Mouse (Mus musculus) thymus, postnatal 0 days (tissue): Measurements from ENCODE around the gene Slc22a23. TPM values are rescaled to one million over a fixed set of nuclear protein-coding genes. Genes with fewer than 3 reads are reported as not detected.

Experiments
- DNase-seq: peaks from one replicate; pipeline ENCODE4 v3.0.0-alpha.2; 2015; ENCODE audit warnings: low spot score
- polyA plus RNA-seq: library from polyadenylated mRNA; unstranded; fragments of >200 nt; fragmentation: Nextera tagmentation; extraction: Ambion mirVana; gene quantifications from 2 replicates; pipeline ENCODE4 v1.2.1, GENCODE M21; 2015

Gene Slc22a23
- polyA plus RNA-seq, 1 experiment from 2014 or later: 2.8 TPM

DNA sequence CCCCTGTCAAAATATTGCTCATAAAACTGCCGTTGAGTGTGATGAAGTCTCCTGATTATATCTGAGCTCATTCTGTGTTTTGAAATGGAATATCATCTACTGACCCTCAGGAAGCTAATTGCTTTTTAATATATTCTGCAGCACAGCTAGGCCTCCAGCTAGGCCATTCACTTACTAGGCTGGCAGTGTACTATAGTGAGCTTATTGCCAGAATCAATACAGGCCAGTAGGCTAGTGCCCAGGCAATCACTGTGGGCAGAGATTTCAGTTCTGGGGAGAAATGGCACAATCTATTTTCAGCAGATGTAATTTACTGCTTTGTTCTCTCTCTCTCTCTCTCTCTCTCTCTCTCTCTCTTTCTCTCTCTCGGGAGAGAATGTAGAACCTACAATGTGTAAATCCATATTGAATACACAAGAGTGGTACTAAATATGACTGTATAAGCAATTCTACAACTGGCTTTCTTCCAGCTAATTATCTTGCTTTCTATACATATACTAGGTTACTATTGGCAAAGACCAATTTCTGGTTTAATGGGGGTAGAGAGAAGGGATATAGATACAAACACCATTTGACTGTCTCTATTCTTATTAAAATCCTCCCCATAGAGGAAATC is 75.5 kb downstream of the Slc22a23 start:
- DNase-seq: no peak

DNA sequence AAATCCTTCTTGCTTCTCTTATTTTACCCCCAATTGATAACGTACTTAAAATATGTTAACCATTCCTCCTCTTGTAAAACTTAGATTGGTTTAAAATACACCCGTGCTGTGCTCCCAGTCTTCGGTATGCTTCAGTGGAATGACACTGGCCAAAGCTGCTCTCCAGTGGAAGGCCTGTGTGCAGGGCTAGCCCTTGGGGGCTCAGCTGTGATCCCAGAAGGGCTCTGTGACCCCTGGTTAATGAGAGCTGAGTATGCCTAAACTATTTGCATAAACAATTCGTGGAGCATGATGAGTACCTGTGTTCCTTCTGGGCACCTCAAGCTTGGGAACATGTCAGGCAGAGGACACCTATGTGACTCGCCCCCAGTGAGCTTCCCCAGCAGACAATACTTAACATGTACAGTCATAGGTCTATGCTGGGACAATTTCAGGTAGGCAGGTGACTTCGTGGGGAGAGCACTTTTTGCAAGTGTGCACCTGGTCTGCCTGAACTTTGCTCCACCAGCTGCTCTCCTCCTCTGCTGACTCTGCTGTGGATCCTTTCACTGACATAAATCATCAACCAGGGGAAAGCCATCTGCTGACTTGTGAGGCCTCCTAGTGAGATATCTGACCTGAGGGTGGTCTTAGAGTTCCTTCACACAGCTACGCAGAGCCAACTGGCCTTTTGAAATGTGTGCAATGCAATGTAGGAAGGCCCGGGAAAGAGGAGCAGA is 77.9 kb downstream of the Slc22a23 start:
- DNase-seq: no peak

DNA sequence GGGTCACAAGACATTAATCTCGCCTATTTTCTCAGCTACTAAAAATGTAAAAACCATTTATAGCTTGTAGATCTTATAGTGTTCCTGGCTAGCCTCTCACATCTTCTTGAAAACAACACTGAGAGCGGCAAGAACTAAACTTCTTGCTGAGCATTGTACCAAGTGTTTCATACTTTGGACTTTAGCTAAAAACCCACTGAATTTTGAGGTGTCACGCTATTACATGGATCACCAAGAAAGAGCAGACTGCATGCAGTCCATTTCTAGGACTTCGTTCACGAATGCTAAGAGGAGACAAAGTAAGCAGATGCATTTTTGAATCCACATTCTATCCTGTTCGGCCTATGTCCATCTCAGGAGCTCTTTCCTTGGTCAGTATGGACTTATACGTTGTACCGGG is 78.9 kb downstream of the Slc22a23 start:
- no peak for DNase-seq

DNA sequence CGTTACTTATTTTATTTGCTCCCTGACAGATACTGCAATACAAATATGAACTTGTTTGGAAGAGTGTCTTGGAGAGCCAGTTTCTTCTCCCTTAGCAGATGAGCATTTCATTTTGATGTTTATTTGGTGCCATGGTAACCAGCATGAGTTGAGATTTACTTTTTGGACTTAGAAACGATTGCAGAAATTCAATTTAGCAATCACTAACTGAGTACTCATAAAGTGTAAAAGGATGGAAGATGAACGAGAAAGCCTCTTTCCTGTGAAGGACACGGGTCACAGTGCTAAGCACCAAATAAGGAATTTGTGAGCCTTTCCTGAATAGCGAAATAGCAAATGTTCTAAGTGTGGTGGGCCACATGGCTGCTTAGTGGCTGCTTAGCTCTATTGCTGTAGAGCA is 79.4 kb downstream of the Slc22a23 start:
- no peak for DNase-seq

DNA sequence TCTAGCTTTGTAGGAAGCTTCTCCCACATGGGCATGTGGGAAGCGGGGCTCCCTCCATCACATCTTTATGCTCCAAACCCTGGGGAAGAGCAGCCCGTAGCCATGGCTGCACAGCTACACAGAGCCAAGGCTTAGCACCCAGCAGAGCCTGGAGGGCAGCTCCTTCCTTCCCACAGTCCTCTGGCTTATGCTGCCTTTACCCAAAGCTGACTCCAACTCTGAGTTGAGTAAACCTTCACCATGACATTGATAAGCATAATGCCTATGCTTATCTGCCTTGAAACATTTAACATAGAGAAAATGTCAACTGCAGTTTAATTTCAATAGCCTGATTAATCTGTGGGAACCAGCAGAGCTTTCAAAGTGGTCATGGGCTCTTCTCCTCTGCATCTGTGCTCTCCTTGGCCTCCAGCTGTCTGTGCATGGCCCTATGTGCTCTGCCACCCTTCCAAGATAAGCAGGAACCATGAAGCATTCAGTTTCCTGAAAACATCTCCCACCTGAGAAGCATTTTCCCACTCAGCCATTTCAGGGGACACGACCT is 79.9 kb downstream of the Slc22a23 start:
- no peak for DNase-seq

DNA sequence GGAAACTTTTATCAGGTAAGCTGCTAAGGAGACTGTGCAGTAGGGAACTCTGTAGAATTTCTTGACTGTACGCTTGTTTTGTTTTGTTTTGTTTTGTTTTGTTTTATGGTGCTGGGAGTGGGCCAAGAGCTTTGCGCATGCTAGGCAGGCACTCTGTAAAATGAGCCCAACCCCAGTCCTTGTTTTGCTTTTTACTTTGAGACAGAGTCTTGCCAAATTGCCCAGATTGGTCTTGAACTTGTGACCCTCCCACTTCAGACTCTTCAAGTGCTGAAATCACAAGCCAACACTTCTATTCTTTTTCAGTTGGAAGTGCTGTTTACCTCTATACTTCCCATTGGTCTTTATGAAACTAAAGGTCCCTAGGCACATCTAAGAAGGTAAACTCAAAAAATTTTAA is 80.5 kb downstream of the Slc22a23 start:
- DNase-seq: no peak

DNA sequence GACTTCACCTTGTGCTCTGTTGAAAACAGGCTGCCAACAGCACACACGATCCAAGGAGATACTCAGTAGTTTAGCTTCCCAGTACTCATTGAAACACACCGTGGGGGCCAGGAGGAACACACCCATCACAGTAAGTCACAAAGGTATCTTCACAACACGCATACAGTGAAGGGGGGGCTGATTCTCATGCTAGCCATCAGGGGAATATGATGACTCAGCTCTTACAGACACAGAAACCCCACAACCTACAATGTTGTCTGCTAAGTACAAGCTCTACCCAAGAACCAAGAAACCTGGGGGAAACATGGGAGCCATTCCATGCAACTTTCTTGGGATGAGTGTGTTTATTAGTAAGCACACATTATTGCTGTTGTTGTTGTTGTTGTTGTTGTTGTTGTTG is 86.2 kb downstream of the Slc22a23 start:
- no peak for DNase-seq

DNA sequence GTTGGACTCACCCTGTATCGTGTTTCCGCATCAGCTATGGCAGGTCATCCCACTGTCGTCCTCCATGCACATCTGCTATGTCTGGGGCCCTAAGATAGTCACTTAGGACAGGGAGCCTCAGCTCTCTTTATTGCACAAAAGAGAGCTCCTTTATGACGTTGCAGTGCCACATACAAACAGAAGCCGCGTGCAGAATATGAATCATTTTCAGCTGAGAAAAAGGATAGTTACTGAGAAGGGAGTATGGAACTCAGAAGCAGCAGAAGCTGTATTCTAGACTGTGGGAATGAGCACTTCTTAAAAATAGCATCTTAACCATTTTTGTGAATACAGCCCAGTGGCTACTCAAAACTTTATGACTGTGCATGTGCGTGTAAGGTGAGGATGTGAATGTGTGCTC is 87.8 kb downstream of the Slc22a23 start:
- DNase-seq: no peak

DNA sequence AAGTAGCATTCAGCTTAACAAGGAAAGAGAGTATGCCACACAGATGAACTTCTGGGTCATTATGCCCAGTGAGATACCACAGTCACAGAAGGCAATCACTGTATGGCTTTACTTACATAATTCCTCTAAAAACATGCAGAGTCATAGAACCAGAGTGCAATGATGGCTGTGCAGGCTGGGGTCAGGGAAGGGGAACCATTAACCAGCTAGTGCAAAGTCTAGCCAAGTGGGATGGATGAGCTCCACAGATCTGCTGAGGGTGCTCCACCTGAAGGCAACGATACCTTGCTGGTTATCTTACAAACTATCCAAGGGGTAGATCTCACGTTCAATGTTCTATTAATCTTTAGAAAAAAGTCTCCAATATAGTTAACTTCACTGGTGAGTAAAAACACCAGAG is 88.3 kb downstream of the Slc22a23 start:
- DNase-seq: no peak

DNA sequence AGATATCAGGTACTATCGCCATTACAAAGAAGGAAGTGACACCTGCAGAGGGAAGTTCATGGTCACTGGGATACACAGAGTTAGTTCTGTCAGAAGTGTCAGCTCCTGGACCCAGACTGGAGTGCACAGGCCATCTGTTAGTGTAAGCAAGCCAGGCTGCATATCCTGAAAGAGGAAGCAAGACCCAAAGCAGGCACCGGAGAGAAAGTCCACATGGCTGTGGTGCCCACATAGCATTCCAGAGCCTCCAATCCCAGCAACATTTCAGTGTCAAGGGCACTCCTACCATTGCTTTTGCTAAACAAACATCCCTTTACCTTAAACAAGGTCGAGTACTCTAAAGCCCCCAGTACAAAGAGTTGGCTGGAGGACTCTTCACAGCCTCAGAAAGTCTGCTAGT is 89.7 kb downstream of the Slc22a23 start:
- no peak for DNase-seq

DNA sequence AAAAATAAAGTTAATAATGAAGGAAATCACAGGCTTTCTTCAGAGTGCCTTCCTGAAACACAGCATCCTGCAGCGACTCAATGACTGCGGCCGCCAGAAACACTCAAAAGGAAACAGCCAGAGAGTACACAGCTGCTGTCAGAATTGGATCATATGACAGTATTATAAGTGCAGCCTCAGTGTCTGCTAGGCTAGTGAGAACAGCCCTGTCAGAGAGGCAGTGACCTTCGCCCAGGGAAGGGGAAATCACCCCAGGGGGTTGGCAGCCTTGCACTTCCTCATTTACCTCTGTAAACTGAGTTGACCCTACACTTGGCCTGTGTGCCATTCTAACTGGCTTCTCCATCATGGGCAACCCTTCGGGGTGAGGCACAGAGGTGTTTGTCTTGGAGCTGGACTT is 90.3 kb downstream of the Slc22a23 start:
- no peak for DNase-seq

DNA sequence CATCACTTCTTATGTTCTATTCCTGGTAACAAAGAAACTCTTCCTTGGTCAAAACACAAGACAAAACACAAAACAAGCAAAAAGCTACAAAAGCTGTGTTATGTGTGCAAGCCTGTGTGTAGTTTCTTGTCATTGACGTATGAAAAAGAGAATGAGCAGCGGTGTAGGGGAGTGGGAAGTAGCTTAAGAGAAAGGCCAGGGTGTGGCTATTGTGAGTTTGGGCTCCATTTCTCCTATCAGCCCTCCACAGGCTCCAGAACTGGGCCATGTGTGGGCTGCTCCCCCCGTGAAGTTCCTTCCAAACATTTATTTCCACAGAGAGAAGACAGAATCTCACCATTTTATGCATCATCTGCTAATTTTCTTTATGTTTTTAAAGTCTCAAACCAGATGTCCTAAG is 91.2 kb downstream of the Slc22a23 start:
- DNase-seq: no peak

DNA sequence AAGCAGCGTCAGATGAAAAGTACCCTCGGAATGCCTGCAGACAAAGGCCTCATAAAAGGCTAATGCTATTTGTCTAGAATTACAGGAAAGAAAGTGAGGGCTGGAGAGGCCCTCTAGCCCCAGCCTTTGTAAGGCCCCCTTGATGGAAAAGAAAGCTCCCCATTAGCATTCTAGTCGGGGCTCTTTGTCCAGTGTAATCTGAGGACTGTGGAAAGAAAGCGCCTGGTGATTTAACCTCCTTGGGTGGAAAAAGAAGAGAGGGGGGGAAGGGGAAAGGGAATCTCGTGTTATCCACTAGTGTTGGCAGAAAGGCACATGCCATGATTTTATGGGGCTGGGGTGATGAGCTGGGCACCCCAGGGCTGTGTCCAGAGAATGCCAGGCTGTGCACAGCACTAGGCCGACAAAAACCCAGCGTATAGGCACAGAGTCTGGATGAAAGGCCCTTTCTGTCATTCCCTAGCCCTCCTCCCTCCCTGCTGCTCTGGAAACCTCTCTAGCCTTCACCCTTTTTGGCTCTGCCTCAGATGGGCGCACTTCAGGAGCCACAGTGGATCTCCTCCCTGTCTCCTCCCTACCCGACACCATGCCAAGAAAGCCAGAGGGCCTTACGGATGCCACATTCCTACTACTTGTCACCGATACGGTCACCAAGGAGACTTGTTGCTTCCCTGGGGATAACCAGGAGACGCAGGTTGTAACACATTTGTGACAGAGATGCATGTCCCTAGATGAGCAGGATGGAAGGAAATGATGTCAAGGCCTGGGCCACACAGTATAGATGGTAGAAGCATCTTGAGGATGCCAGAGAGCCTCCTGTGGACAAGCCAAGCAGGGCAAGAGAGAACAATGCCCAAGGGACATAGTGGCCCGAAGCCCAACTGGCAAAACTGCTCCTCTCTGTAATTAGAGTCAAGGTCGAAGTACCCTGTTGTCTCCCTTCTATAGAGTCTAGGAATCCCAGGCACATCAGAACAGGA is 95.8 kb downstream of the Slc22a23 start:
- no peak for DNase-seq

DNA sequence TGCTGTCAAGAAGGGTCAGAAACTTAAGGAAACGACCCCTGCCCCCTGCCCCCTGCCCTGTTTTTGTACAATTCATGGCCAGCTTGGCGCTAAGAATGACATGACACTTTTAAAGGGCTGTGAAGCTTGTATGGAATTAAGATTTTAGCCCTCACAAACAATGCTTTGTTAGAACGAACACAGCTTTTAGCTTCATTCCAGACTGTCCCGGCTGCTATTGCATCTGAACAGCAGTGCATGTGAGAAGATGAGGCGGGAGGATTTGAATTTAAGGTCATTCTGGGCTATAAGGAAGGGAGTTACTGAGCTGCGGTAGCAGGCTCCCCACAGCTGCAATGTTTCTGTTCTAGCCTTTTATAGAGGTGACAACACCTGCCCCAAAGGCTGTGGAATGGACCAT is 96.9 kb downstream of the Slc22a23 start:
- no peak for DNase-seq

DNA sequence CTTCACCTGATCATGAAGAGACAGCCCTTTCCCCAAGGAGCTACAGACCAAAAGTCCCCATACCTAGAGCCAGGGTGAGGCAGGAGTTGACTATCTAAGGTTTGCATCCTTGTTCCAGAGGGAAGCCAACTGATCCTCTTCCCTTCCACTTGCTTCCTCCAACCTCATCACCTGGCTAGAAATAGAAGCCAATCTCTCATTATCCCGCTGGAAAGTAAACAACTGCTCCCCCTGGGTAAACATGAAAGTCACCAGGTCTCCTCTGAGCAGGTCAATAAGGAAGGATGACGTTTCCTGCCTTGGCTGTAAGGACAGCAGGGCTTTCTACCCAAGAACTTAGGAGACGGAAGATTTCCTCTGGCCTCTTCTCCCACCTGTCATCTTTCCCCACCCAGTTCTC is 98.2 kb downstream of the Slc22a23 start:
- DNase-seq: no peak

DNA sequence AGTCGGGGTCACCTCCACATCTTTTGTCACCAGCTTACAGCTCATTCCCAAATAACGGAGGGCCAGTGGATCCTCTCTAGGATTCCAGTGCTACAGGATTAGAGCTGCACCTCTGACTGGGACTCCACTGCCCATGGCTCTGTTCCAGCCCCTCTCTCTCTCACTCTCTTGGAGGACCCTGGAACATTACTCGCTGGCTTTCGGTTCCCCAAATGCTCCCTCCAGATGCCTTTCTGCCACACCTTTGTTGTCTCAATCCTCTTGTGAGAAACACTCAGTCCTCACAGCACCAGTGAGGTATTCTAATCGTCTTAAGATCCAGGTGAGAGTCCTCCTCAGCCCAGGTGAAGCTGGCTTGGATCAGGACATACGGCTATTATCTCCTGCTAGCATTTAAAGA is 99.8 kb downstream of the Slc22a23 start:
- no peak for DNase-seq

DNA sequence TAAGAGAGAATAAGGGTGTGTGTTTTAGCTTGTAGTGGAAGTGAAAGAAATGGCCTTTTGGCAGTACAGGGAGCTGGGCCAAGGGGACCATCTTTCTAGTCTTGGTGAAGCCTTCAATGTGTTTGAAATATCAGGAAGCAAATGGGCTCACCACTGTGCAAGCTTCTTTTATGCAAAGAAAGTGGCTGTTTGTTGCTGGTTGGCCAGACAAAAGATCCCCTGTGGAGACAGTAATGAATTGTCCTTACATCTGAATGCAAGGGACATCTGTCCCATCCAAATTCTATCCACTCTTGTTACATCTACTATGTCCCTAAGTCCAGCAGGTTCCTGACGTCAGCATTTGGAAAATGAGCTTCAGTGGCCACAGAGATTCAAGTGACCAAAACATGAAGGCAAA is 100.8 kb downstream of the Slc22a23 start:
- no peak for DNase-seq

DNA sequence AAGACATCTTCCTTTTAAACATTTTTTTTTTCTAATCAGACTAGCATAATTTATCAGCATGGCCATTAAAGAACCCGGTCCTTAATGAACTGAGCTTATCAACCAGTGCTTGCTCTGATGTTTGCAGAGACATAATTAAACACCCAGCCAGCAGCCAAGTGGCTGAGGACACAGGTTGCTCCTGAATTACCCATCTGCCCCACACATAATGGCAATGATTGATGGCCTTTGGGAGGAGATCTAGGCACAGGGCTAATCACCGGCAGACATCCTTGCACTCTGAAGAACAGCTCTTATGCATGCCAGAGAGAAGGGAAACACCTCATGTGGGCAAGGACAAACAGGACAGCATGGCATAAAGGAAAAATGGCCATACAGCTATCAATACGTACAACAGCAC is 102.8 kb downstream of the Slc22a23 start:
- no peak for DNase-seq

DNA sequence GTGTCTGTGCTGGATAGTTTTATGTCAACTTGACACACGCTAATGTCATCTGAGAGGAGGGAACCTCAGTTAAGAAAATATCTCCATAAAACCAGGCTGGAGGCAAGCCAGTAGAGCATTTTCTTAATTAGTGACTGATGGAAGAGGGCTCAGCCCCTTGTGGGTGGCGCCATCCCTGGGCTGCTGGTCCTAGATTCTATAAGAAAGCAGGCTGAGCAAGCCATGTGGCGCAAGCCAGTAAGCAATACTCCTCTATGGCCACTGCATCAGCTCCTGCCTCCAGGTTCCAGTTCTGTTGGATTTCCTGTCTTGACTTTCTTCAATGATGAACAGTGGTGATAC is 104.9 kb downstream of the Slc22a23 start:
- no peak for DNase-seq

DNA sequence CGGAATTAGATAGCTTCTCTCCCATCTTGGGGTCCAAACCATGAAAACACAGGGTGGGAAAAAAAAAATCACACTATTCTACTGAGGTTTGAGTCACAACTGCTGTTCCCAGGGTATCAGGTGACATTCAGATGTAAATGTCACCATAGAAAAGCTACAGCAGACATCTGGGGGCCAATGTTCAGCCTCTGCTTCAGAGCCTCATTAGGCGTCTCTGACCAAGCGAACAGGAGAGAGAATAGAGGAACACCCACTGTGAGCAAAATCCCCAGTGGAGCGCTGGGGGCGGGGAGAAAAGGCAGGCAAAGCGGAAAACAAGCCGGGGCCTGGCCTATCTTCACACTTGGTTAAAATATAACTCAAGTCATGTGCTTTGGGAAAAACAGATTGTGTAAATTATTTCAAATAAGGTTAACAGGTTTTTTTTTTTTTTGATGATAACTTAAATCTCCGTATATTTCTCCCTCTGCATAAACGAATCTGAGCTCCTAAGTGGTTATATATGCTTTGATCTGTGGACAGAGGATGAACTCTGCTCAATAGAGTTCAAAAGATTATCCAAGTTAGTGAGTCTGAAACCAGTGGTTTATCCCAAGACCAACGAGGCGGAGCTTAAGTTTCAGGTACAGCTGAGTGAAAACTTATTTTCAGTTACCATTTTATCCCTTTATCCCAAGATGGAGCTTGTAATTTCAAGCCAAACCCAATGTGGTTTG is 105.5 kb downstream of the Slc22a23 start:
- no peak for DNase-seq

DNA sequence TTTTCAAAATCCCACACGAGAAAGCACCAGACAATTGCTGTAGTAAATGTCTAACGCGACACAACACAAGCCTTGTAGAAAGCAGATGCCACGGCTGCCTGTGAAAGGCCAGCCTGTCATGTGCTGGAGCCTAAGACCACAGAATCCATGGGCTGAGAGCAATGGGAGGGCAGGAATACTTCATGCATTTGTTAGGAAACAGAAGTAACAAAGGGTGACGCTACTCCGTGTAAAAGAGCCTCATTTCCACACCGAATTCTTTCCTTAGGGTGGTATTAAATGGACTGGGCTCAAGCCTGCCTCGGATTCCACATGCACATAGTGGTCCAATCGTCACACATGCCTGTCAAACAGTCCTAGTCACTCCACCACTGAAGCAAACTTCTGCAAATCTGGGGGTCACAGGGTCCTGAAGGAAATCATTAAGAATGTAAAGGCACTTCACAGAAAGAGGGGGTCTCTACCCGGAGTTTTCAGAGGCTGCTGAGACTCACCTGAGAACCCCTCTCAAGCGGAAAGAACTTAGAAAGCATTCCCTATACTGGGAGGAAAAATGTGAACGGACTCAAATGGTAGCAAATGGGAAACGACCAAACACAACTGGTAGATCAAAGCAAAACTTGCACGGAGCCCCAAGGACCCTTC is 106.2 kb downstream of the Slc22a23 start:
- no peak for DNase-seq
